Mouse (Mus musculus): ENCODE data around the gene Prrt1. TPM values are rescaled to one million over a fixed set of nuclear protein-coding genes. Genes with fewer than 3 reads are reported as not detected.

Prrt1 gene
- polyA plus RNA-seq, 1 experiment: not detected

DNA sequence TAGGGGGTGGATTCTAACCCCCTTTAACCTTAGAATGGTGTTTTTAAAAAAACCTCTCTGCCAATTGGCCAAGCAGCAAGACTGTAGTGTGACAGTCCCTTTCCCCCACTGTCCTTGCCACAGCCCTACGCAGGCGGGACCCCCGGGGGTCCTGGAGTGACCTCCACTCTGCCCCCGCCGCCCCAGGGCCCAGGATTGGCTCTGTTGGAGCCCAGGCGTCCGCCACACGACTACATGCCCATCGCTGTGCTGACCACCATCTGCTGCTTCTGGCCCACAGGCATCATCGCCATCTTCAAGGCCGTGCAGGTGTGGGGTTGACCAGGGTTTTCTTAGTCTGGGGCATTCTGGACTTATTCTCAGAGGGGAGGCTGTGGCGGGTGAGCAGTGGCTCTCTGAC, 2.3 kb downstream of the Prrt1 start:
- peak overlapping the region; percentile 20; the same call in 1 of the 2 replicates for H3K9ac ChIP-seq (ENCODE audit: low read depth, poor library complexity, severe bottlenecking)
- no peaks in the 10 kb centered on the region for H3K4me1 ChIP-seq (ENCODE audit: control insufficient read depth, insufficient read depth, low read length)
- no peak overlapping the region for H3K27ac ChIP-seq (ENCODE audit: insufficient read depth, low read length)
- peaks cover 4% of the 10 kb centered on the region; the same call in 1 of the 2 replicates for H3K27me3 ChIP-seq (ENCODE audit: control insufficient read depth, insufficient read depth, low read length, poor library complexity, severe bottlenecking)
- H3K9me3 ChIP-seq (replicated peaks; ENCODE audit: control insufficient read depth, insufficient read depth, low read length, poor library complexity, severe bottlenecking): no peaks in the 10 kb centered on the region
- no peaks in the 10 kb centered on the region for H3K36me3 ChIP-seq (ENCODE audit: control insufficient read depth, insufficient read depth, low read length, poor library complexity, severe bottlenecking)
- no peak for TF ChIP-seq POLR2A (IDR thresholded peaks at IDR 0.05; ENCODE audit: insufficient read depth, low read length)
- no peak for TF ChIP-seq CTCF (IDR thresholded peaks at IDR 0.05; ENCODE audit: low read depth, low read length)
- TF ChIP-seq EP300 (IDR thresholded peaks at IDR 0.05; ENCODE audit: insufficient read depth, low read depth, low read length): no peak
- peak overlapping the region; percentile 43 for H3K4me3 ChIP-seq (ENCODE audit: low read depth, low read length)

DNA sequence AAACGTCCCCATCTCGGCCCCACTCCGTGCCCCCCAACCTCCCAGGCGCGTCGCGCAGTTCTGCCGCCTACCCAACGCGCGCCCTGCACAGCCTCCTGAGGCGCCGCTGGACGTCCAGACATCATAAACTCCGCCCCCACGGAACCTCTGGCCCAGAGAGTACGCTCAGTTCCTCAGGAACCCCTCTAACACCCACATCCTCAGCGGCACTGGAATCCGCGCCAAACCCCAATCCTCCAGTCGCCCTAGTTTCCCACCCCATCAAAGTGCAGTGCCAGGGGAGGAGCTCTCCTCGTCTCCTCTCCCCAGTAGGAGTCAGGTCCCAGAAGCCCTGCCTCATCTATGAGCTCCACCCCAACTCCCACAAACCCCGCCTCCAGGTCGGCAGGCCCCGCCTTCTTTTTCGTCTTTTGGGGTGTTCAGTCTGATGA, 2.9 kb downstream of the Prrt1 start:
- no peaks in the 10 kb centered on the region for H3K4me1 ChIP-seq (ENCODE audit: control insufficient read depth, insufficient read depth, low read length)
- TF ChIP-seq CTCF (IDR thresholded peaks at IDR 0.05; ENCODE audit: low read depth, low read length) (no peak), EP300 (IDR thresholded peaks at IDR 0.05; ENCODE audit: insufficient read depth, low read depth, low read length) (no peak), POLR2A (IDR thresholded peaks at IDR 0.05; ENCODE audit: insufficient read depth, low read length) (peak; percentile 35)
- peak overlapping the region; percentile 75 for H3K4me3 ChIP-seq (ENCODE audit: low read depth, low read length)
- H3K27ac ChIP-seq (ENCODE audit: insufficient read depth, low read length): no peak overlapping the region
- no peaks in the 10 kb centered on the region for H3K9me3 ChIP-seq (replicated peaks; ENCODE audit: control insufficient read depth, insufficient read depth, low read length, poor library complexity, severe bottlenecking)
- peak overlapping the region; percentile 31 for H3K9ac ChIP-seq (ENCODE audit: low read depth, poor library complexity, severe bottlenecking)
- H3K27me3 ChIP-seq (ENCODE audit: control insufficient read depth, insufficient read depth, low read length, poor library complexity, severe bottlenecking): peaks cover 4% of the 10 kb centered on the region; the same call in 1 of the 2 replicates
- no peaks in the 10 kb centered on the region for H3K36me3 ChIP-seq (ENCODE audit: control insufficient read depth, insufficient read depth, low read length, poor library complexity, severe bottlenecking)

DNA sequence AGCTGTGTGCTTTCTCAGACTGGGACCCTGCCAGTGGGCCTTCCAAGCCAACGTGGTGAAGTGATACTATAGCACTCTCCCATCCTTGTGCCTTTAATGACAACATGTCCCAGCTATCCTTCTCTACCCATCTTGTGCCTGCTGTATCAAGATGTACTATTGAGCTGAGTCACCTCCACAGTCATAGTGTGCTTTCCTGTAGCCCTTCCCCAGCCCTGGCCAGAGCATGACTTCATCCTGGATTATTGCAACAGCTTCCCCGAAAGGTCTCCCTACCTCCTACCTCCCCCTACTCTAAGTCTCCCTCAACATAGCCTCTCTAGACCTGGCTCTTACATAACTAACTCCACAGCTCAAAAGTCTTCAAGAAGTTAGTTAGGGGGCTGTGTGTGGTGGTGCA, 6.3 kb downstream of the Prrt1 start:
- H3K27me3 ChIP-seq (ENCODE audit: control insufficient read depth, insufficient read depth, low read length, poor library complexity, severe bottlenecking): peaks cover 2% of the 10 kb centered on the region; the same call in 1 of the 2 replicates
- H3K4me1 ChIP-seq (ENCODE audit: control insufficient read depth, insufficient read depth, low read length): no peaks in the 10 kb centered on the region
- TF ChIP-seq CTCF (IDR thresholded peaks at IDR 0.05; ENCODE audit: low read depth, low read length) (no peak), EP300 (IDR thresholded peaks at IDR 0.05; ENCODE audit: insufficient read depth, low read depth, low read length) (no peak), POLR2A (IDR thresholded peaks at IDR 0.05; ENCODE audit: insufficient read depth, low read length) (no peak)
- no peak overlapping the region for H3K27ac ChIP-seq (ENCODE audit: insufficient read depth, low read length)
- H3K36me3 ChIP-seq (ENCODE audit: control insufficient read depth, insufficient read depth, low read length, poor library complexity, severe bottlenecking): no peaks in the 10 kb centered on the region
- H3K9ac ChIP-seq (ENCODE audit: low read depth, poor library complexity, severe bottlenecking): no peak overlapping the region
- no peak overlapping the region for H3K4me3 ChIP-seq (ENCODE audit: low read depth, low read length)
- H3K9me3 ChIP-seq (replicated peaks; ENCODE audit: control insufficient read depth, insufficient read depth, low read length, poor library complexity, severe bottlenecking): no peaks in the 10 kb centered on the region

DNA sequence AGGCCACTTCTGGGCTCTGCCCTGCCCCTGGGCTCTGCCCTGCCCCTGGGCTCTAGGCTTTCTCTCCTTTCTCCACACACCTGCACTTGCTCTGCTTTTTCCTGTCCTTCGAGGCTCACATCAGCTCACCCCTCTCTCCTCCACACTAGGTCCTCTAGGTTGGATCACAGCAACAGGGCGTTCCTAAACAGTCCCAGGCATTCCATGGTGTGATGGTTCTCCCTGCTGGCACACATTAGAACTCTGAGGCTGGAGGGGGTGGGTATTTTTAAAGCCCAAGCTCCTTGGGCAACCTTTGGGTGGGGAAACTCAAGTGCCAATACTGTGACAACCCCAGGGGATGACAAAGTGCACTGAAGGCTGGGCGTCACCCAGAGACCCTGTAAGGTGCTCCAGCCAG, 8.1 kb downstream of the Prrt1 start:
- H3K4me1 ChIP-seq (ENCODE audit: control insufficient read depth, insufficient read depth, low read length): no peaks in the 10 kb centered on the region
- no peaks in the 10 kb centered on the region for H3K27me3 ChIP-seq (ENCODE audit: control insufficient read depth, insufficient read depth, low read length, poor library complexity, severe bottlenecking)
- H3K9ac ChIP-seq (ENCODE audit: low read depth, poor library complexity, severe bottlenecking): no peak overlapping the region
- no peak overlapping the region for H3K4me3 ChIP-seq (ENCODE audit: low read depth, low read length)
- H3K9me3 ChIP-seq (replicated peaks; ENCODE audit: control insufficient read depth, insufficient read depth, low read length, poor library complexity, severe bottlenecking): no peaks in the 10 kb centered on the region
- TF ChIP-seq EP300 (IDR thresholded peaks at IDR 0.05; ENCODE audit: insufficient read depth, low read depth, low read length) (no peak), CTCF (IDR thresholded peaks at IDR 0.05; ENCODE audit: low read depth, low read length) (no peak), POLR2A (IDR thresholded peaks at IDR 0.05; ENCODE audit: insufficient read depth, low read length) (no peak)
- H3K36me3 ChIP-seq (ENCODE audit: control insufficient read depth, insufficient read depth, low read length, poor library complexity, severe bottlenecking): no peaks in the 10 kb centered on the region
- H3K27ac ChIP-seq (ENCODE audit: insufficient read depth, low read length): no peak overlapping the region

DNA sequence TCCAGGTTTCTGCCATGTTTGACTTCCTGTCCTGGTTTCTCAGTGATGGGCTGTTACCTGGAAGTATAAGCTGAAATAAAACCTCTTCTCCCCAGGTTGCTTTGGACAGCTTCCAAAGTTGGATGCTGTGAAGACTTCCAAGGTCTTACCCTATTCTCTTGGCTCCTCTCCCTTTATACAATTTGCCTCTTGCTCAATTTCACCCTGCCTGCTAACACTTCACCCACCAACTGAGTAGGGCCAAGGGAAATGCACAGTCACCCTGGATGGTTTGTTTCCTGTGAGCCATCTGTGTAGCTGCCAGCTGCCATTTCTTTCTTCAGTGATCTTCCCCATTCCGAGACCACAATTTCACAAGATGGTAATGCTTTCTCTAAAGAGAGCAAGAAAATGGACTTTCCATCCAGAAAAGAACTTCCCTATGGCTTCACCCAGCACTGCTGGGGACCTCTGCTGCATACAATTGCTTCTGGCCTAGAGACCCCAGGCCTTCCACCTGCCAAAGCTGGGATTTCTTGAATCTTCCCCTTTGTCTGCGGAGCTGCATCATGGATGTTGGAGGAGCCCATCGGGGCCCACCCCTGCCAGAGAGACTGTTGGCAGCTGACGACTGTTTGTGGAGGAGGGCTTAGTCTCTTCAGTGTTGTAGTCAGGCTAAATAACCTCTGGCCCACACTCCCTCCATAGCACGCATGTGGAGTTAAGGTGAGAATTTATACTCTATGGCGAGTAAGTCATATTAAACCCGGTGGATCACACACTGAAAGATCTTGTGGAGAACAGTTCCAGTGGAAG, 10.3 kb downstream of the Prrt1 start:
- no peaks in the 10 kb centered on the region for H3K4me1 ChIP-seq (ENCODE audit: control insufficient read depth, insufficient read depth, low read length)
- TF ChIP-seq CTCF (IDR thresholded peaks at IDR 0.05; ENCODE audit: low read depth, low read length) (no peak), EP300 (IDR thresholded peaks at IDR 0.05; ENCODE audit: insufficient read depth, low read depth, low read length) (no peak), POLR2A (IDR thresholded peaks at IDR 0.05; ENCODE audit: insufficient read depth, low read length) (no peak)
- no peaks in the 10 kb centered on the region for H3K27me3 ChIP-seq (ENCODE audit: control insufficient read depth, insufficient read depth, low read length, poor library complexity, severe bottlenecking)
- H3K27ac ChIP-seq (ENCODE audit: insufficient read depth, low read length): no peak overlapping the region
- H3K36me3 ChIP-seq (ENCODE audit: control insufficient read depth, insufficient read depth, low read length, poor library complexity, severe bottlenecking): no peaks in the 10 kb centered on the region
- no peaks in the 10 kb centered on the region for H3K9me3 ChIP-seq (replicated peaks; ENCODE audit: control insufficient read depth, insufficient read depth, low read length, poor library complexity, severe bottlenecking)
- no peak overlapping the region for H3K4me3 ChIP-seq (ENCODE audit: low read depth, low read length)
- no peak overlapping the region for H3K9ac ChIP-seq (ENCODE audit: low read depth, poor library complexity, severe bottlenecking)

All from ES-Bruce4 (cell line).